Mouse (Mus musculus) stomach, postnatal 0 days (tissue): Measurements from ENCODE around the gene Mall. TPM values are rescaled to one million over a fixed set of nuclear protein-coding genes. Genes with fewer than 3 reads are reported as not detected.
A peak's percentile ranks its signal among the peaks of the same experiment; 100 is the strongest.

Experiments
- ATAC-seq: fragments of 200-750 bp; cut with Nextera tagmentation; 2 replicates; pipeline ENCODE4 v1.8.0; 2017; ENCODE audit not compliant: low FRiP score, low TSS enrichment
- DNase-seq: peaks from one replicate; pipeline ENCODE4 v3.0.0-alpha.2; 2016; ENCODE audit warnings: low spot score
- H3K27ac ChIP-seq: fragments of 300-500 bp; sonication (generic); replicated peaks from 2 replicates; pipeline ENCODE4 v1.5.1; 2014; ENCODE audit warnings: mild to moderate bottlenecking, control low read depth
- H3K27me3 ChIP-seq: fragments of 300-500 bp; sonication (generic); 2 replicates; pipeline ENCODE4 v1.6.1; 2014; ENCODE audit warnings: low read length; ENCODE audit not compliant: control insufficient read depth, insufficient read depth
- H3K36me3 ChIP-seq: fragments of 300-500 bp; sonication (generic); 2 replicates; pipeline ENCODE4 v1.6.1; 2014; ENCODE audit warnings: low read length, mixed read lengths; ENCODE audit not compliant: control insufficient read depth, insufficient read depth
- H3K4me1 ChIP-seq: fragments of 300-500 bp; sonication (generic); replicated peaks from 2 replicates; pipeline ENCODE4 v1.6.1; 2014; ENCODE audit warnings: antibody characterized with exemption; ENCODE audit not compliant: control insufficient read depth, insufficient read depth
- H3K4me2 ChIP-seq: fragments of 300-500 bp; sonication (generic); replicated peaks from 2 replicates; pipeline ENCODE4 v1.6.1; 2014; ENCODE audit warnings: low read depth, mild to moderate bottlenecking, control low read depth, moderate library complexity
- H3K4me3 ChIP-seq: fragments of 300-500 bp; sonication (generic); 2 replicates; pipeline ENCODE4 v1.5.1; 2014; ENCODE audit warnings: low read depth, low read length, control low read depth
- H3K9ac ChIP-seq: fragments of 300-500 bp; sonication (generic); 2 replicates; pipeline ENCODE4 v1.6.1; 2014; ENCODE audit warnings: mild to moderate bottlenecking, low read length, control low read depth, mixed read lengths
- H3K9me3 ChIP-seq: fragments of 300-500 bp; sonication (generic); 2 replicates; pipeline ENCODE4 v1.6.1; 2016; ENCODE audit warnings: low read length; ENCODE audit not compliant: control insufficient read depth
- CTCF ChIP-seq: IDR thresholded peaks from 2 replicates; pipeline ENCODE4 v1.5.1; 2016; ENCODE audit warnings: antibody characterized with exemption, low read depth, mild to moderate bottlenecking, moderate library complexity
- EP300 ChIP-seq: optimal IDR thresholded peaks from 2 replicates; pipeline ENCODE3; 2016; ENCODE audit warnings: antibody characterized with exemption
- WGBS: fragments of 180-500 bp; shearing (Covaris S2); extraction: QIAGEN DNeasy Blood & Tissue Kit; methylation state at CpG from one replicate; pipeline ENCODE4 v1.1.7; 2014; 5-methylcytosine and 5-hydroxymethylcytosine counted together
- polyA plus RNA-seq: library from polyadenylated mRNA; unstranded; fragments of >200 nt; fragmentation: Nextera tagmentation; extraction: Ambion mirVana; gene quantifications from 2 replicates; pipeline ENCODE4 v1.2.1, GENCODE M21; 2015

The Mall gene
- polyA plus RNA-seq, 1 experiment from 2014 or later, result 49.8 TPM

DNA sequence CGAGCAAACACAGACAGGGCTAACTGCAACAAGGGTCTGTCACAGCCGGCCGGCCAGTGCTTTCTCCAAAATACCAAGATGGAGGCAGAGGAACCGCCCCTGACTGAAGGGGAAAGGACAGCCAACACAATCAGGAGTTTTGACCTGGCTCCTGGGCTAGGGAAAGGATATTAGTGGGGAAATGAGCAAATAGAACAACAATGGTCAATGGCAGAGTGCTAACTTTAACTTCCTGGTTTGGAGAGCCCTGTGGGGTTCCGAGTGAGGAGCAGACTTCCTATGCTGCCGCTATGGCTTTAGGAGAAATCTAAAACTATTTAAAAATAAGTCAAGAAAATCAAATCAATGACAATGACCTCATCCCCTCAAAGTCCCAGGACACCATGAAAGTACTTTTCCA, 1.6 kb downstream of the Mall start:
- 0 out of 2 replicates have a peak overlapping the region, but pooled peaks have one; percentile 18 for H3K9ac ChIP-seq
- no peaks in the 10 kb centered on the region for H3K9me3 ChIP-seq
- H3K4me3 ChIP-seq, result peak overlapping the region; percentile 31; the same call in 1 of the 2 replicates
- DNase-seq (no peak), ATAC-seq (no peak)
- TF ChIP-seq CTCF (no peak), EP300 (no peak)
- whole genome bisulfite sequencing, result 55% methylated on average over 6 of the region's 6 CpGs
- H3K4me2 ChIP-seq, result peak overlapping the region; percentile 51
- no peaks in the 10 kb centered on the region for H3K27me3 ChIP-seq
- H3K36me3 ChIP-seq, result no peaks in the 10 kb centered on the region
- H3K27ac ChIP-seq, result peak overlapping the region; percentile 85
- peaks cover under 1% of the 10 kb centered on the region; the same call in 1 of the 2 replicates for H3K4me1 ChIP-seq

GRCm38 (mm10) chr2:127723193-127723592, 6.5 kb downstream of the Mall start:
- H3K9ac ChIP-seq, result no peak overlapping the region
- H3K27me3 ChIP-seq, result no peaks in the 10 kb centered on the region
- DNase-seq (no peak), ATAC-seq (no peak)
- no peak overlapping the region for H3K4me2 ChIP-seq
- H3K4me1 ChIP-seq, result peaks cover 2% of the 10 kb centered on the region; the same call in 1 of the 2 replicates
- H3K36me3 ChIP-seq, result no peaks in the 10 kb centered on the region
- 51% methylated on average over 4 of the region's 4 CpGs for WGBS
- H3K4me3 ChIP-seq, result no peak overlapping the region
- peak overlapping the region; percentile 89 for H3K27ac ChIP-seq
- TF ChIP-seq CTCF (no peak), EP300 (no peak)
- no peaks in the 10 kb centered on the region for H3K9me3 ChIP-seq

DNA sequence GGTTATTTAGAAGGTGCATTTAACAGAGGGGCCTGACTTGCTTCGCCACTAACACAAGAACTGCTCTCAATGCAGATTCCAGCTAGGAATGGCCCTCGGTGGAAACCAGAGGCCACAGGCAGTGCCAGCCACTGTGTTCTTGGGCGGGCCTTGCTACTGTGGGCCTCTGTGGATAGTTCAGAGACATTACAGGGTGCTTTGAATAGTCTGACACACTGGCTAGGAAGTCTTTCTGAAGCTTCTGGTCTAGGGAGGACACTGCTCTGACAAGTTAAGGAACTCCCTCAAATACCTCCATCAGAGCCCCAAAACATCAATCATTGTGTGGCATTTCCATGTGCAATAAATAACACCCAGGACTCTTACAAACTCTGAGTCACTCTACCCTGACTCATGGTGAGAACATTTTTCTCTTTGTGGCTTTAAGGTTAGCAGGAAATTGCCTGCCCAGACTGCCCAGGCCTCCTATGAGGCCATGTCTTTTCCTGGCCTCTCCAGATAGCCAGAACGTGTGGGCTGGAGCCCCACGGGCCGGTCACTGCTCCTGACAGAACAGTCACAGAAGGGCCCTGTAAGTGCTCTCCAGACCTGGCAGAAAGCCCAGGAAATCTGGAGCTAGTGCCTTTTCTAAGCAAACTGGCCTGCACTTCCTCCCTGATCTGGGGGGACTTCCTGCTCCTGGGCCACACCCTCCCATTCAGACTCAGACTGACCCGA, 7.4 kb downstream of the Mall start:
- 20% methylated on average over 7 of the region's 7 CpGs for WGBS
- no peak overlapping the region for H3K4me3 ChIP-seq
- peak overlapping the region; percentile 89 for H3K27ac ChIP-seq
- ATAC-seq (peak; percentile 95), DNase-seq (peak; percentile 83)
- H3K4me2 ChIP-seq, result no peak overlapping the region
- H3K9ac ChIP-seq, result no peak overlapping the region
- H3K4me1 ChIP-seq, result peaks cover 2% of the 10 kb centered on the region; the same call in 1 of the 2 replicates
- no peaks in the 10 kb centered on the region for H3K36me3 ChIP-seq
- no peaks in the 10 kb centered on the region for H3K9me3 ChIP-seq
- TF ChIP-seq EP300 (no peak), CTCF (no peak)
- H3K27me3 ChIP-seq, result no peaks in the 10 kb centered on the region

DNA sequence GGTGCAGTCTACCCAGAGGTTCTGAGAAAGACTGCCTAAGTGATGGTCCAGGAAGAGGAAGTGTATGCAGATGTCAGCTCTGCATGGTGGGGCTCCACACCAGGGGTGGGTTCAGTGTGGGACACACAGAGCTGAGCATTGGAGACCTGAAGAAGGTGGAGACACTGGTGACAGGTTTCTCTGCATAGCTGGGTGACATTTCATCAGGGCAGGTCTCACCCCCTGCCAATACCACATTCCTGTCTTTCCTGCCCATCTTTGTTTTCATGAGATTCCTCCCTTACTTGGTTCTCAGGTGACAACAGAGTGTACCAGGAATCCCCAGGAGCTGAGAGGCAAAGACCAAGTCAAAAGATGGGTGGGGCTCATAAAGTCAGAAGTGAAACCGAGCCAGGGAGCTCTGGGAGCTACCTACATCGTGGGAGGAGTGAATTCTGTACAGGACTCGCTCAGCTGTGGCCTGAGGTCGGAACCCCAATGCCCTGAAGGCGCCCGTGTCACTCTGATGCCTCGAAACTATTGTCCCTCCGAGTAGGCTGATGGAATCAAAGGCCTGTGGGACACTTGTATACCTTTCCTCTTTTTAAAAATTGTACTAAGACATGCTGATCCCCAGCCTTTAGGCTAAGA, 10.8 kb downstream of the Mall start:
- Histone ChIP-seq H3K4me3 (no peak overlapping the region), H3K27me3 (no peaks in the 10 kb centered on the region), H3K4me1 (0 out of 2 replicates have a peak, but pooled peaks cover 2% of the 10 kb centered on the region), H3K9ac (no peak overlapping the region), H3K9me3 (no peaks in the 10 kb centered on the region), H3K27ac (peak overlapping the region; percentile 77), H3K36me3 (no peaks in the 10 kb centered on the region), H3K4me2 (no peak overlapping the region)
- DNase-seq (no peak), ATAC-seq (no peak)
- TF ChIP-seq EP300 (no peak), CTCF (no peak)
- WGBS, result 54% methylated on average over 8 of the region's 8 CpGs

DNA sequence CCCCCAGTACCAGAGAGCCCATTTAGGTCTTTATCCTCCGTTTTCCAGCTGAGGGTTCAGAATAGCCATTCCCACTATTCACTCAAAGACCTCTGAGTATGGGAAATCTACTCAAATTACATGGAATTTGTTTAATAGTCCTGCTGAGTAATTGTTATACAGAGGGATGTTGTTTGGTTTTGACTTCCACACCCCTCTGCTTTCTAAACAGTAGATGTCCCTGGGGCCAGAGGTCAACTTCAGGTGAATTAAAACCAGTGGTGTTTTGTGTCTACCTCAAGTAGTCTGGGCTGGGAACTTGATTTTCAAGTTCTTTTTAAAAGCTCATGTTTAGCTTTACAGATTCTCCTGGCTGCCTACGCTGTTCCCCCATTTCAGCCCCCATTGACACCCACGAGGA, 15.0 kb downstream of the Mall start:
- 33% methylated on average over 3 of the region's 3 CpGs for WGBS

GRCm38 (mm10) chr2:127708792-127709191, 20.9 kb downstream of the Mall start:
- H3K27me3 ChIP-seq, result no peaks in the 10 kb centered on the region
- no peak overlapping the region for H3K27ac ChIP-seq
- no peaks in the 10 kb centered on the region for H3K36me3 ChIP-seq
- H3K9ac ChIP-seq, result no peak overlapping the region
- no peak overlapping the region for H3K4me2 ChIP-seq
- no peak for TF ChIP-seq EP300
- no peak for TF ChIP-seq CTCF
- no peaks in the 10 kb centered on the region for H3K4me1 ChIP-seq
- DNase-seq, result no peak
- WGBS, result 75% methylated on average over 3 of the region's 3 CpGs
- no peaks in the 10 kb centered on the region for H3K9me3 ChIP-seq
- no peak overlapping the region for H3K4me3 ChIP-seq
- no peak for ATAC-seq

More for the DNA sequence above, 15.0 kb downstream of the Mall start:
- no peak for DNase-seq
- Histone ChIP-seq H3K9ac (no peak overlapping the region), H3K9me3 (no peaks in the 10 kb centered on the region), H3K4me1 (no peaks in the 10 kb centered on the region), H3K27ac (no peak overlapping the region), H3K4me3 (no peak overlapping the region), H3K27me3 (no peaks in the 10 kb centered on the region), H3K4me2 (no peak overlapping the region), H3K36me3 (no peaks in the 10 kb centered on the region)
- no peak for TF ChIP-seq CTCF
- TF ChIP-seq EP300, result no peak
- no peak for ATAC-seq
